Mouse (Mus musculus): ENCODE results near the gene Kifc3. TPM values are rescaled to one million over a fixed set of nuclear protein-coding genes. Genes with fewer than 3 reads are reported as not detected.

Kifc3 gene
- not detected for polyA plus RNA-seq (2014; fragmentation: Illumina TruSeq; extraction: RNeasy Lipid Tissue Mini Kit (QIAGEN cat#74804); ENCODE audit: low read depth, low replicate concordance)

DNA sequence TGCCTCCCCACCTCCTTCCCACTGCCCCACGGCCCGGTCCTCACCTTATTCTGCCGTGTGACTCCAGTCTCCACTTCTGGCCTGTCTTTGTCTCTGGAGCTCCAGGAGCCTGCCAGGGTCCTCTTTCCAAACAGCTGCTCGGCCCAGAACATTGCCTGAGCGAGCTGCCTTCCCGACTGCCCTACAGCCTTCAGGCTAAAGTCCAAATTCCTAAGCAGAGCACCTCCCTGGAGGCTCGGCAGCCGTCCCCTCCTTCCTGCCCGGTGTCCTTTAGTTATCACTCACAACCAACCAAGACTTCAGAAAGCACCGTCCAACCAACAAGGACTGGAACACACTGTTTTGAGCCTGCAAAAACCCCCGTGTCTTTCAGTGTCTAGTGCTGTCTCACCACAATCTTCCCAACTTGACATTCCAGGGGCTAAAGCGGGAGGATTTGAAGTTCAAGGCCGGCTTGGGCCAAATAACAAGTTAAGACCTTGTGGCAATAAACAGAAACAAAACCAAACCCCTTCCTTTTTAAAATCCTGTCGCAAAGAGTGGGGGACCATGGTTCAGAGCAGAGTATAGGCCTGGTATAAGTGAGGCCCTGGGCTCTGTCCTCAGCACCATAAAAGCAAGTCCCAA is at the start of gene Kifc3:
Gene Kifc3, minus strand, starts transcription at position 164 of the 627 bp plus-strand sequence.

DNA sequence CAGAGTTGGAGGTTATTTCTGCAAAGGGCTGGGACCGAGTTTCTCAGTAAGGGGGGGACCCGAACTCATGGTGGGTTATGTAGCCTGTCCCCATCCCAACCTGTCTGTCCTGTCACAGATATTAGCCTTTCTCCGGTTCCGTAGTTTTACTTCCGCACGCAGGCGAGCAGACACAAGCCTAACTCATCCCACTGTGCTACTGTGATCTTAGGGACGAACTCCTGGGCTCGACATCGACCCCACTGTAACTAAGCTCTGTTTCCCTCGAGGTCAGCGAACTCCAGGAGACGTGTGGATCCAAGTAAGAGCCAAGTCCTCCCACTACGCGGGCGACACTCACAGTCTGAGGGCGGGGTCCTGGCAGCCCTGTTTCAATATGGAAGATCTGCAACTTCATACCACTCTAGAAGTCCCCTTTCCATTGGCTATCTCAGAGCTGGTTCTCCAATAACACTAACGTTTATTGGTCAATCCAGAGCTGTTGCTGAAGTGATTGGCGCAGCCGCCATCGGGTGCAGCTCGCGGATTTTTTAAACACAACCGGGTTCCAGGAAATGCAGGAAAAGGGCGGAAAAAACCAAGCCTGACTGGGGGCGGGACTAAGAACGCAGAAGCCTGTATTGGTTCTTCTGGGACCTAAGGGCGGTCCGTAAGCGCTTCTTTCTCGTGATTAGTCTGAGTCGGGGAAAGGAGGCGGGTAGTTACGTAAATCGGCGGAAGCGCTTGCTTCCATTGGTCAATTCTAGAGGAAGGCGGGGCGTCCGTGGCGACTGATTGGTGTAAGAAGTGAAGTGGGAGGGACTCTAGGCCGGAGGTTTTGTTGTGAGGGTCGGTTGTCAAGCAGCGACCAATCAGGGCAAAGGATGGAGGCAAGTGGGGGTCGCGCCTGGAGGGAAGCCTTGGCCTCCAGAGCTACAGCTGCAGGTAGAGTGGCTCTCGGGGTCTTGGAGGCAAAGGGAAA is 122.0 kb downstream of the Kifc3 start, which contains the start of gene Katnb1:
Gene Katnb1, plus strand, starts transcription at position 806 of the 961 bp plus-strand sequence.

DNA sequence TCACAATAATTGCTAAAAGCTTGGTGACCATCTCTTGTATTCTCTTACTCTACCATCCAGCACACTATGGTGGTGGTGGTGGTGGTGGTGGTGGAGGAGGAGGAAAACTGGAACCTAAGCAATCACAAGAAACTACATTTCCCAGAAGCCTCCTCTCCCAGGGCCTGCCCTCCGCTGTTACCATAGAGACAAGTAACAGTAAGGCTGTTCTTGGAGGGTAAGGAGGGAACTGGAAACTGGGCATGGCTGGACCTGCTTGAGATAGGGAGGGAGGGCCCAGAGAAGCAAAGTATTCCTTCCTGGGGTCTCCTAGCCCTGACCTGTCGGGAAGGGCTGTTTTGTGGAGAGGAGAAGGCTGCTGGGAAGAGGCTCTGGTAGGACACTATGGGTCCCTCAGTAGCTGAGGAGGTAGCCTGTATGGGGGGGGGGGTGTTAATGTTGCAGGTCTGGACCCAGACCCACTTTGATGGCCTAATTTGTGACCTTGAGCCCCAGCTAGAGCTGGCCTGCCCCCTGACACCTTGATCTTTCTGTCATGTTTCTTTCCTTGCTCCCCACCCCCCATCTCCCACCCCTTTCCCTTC is 147.6 kb downstream of the Kifc3 start, which contains the start of gene Drc7:
Gene Drc7, plus strand, starts transcription at position 177 of the 584 bp plus-strand sequence.

Other genes with a start within 250 kb of the Kifc3 start
- 2.4 TPM for gene Adgrg1, start 228.1 kb downstream of the Kifc3 start, polyA plus RNA-seq (2014; fragmentation: Illumina TruSeq; extraction: RNeasy Lipid Tissue Mini Kit (QIAGEN cat#74804); ENCODE audit: low read depth, low replicate concordance)
- gene Adgrg3, start 185.1 kb downstream of the Kifc3 start, polyA plus RNA-seq (2014; fragmentation: Illumina TruSeq; extraction: RNeasy Lipid Tissue Mini Kit (QIAGEN cat#74804); ENCODE audit: low read depth, low replicate concordance): 1.2 TPM
- gene Drc7, start 147.7 kb downstream of the Kifc3 start, polyA plus RNA-seq (2014; fragmentation: Illumina TruSeq; extraction: RNeasy Lipid Tissue Mini Kit (QIAGEN cat#74804); ENCODE audit: low read depth, low replicate concordance): not detected
- 0.22 TPM for gene Katnb1, start 121.6 kb downstream of the Kifc3 start, polyA plus RNA-seq (2014; fragmentation: Illumina TruSeq; extraction: RNeasy Lipid Tissue Mini Kit (QIAGEN cat#74804); ENCODE audit: low read depth, low replicate concordance)
- gene Cngb1, start 103.8 kb upstream of the Kifc3 start, polyA plus RNA-seq (2014; fragmentation: Illumina TruSeq; extraction: RNeasy Lipid Tissue Mini Kit (QIAGEN cat#74804); ENCODE audit: low read depth, low replicate concordance): 0.22 TPM
- gene Tepp, start 107.8 kb upstream of the Kifc3 start, polyA plus RNA-seq (2014; fragmentation: Illumina TruSeq; extraction: RNeasy Lipid Tissue Mini Kit (QIAGEN cat#74804); ENCODE audit: low read depth, low replicate concordance): not detected
- 1.8 TPM for gene Zfp319, start 129.1 kb upstream of the Kifc3 start, polyA plus RNA-seq (2014; fragmentation: Illumina TruSeq; extraction: RNeasy Lipid Tissue Mini Kit (QIAGEN cat#74804); ENCODE audit: low read depth, low replicate concordance)
- 2.1 TPM for gene Usb1, start 129.5 kb upstream of the Kifc3 start, polyA plus RNA-seq (2014; fragmentation: Illumina TruSeq; extraction: RNeasy Lipid Tissue Mini Kit (QIAGEN cat#74804); ENCODE audit: low read depth, low replicate concordance)
- gene Mmp15, start 149.5 kb upstream of the Kifc3 start, polyA plus RNA-seq (2014; fragmentation: Illumina TruSeq; extraction: RNeasy Lipid Tissue Mini Kit (QIAGEN cat#74804); ENCODE audit: low read depth, low replicate concordance): 3.1 TPM
- gene Cfap20, start 232.1 kb upstream of the Kifc3 start, polyA plus RNA-seq (2014; fragmentation: Illumina TruSeq; extraction: RNeasy Lipid Tissue Mini Kit (QIAGEN cat#74804); ENCODE audit: low read depth, low replicate concordance): 73.4 TPM

Measured in sigmoid colon, adult 10 weeks (tissue).